Mouse (Mus musculus) heart, embryonic 11.5 days (tissue): Measurements from ENCODE around the gene Lig4. TPM values are rescaled to one million over a fixed set of nuclear protein-coding genes. Genes with fewer than 3 reads are reported as not detected.

ENCODE experiments used
- ATAC-seq: fragments of 200-750 bp; cut with Nextera tagmentation; replicated peaks from 2 replicates; pipeline ENCODE4 v1.8.0; 2017; ENCODE audit warnings: moderate library complexity; ENCODE audit not compliant: insufficient number of reproducible peaks, low FRiP score, low TSS enrichment
- H3K27ac ChIP-seq: fragments of 300-500 bp; sonication (generic); 2 replicates; pipeline ENCODE4 v1.5.1; 2014; ENCODE audit warnings: mild to moderate bottlenecking, low read depth, low read length
- H3K27me3 ChIP-seq: fragments of 300-500 bp; sonication (generic); 2 replicates; pipeline ENCODE4 v1.6.1; 2014; ENCODE audit warnings: mild to moderate bottlenecking, low read length, mixed read lengths; ENCODE audit not compliant: control insufficient read depth, insufficient read depth
- H3K36me3 ChIP-seq: fragments of 300-500 bp; sonication (generic); 2 replicates; pipeline ENCODE4 v1.6.1; 2014; ENCODE audit warnings: mild to moderate bottlenecking, low read length, moderate library complexity, mixed read lengths; ENCODE audit not compliant: control insufficient read depth, insufficient read depth
- H3K4me1 ChIP-seq: fragments of 300-500 bp; sonication (generic); 2 replicates; pipeline ENCODE4 v1.6.1; 2014; ENCODE audit warnings: low read length; ENCODE audit not compliant: control insufficient read depth, insufficient read depth
- H3K4me2 ChIP-seq: fragments of 300-500 bp; sonication (generic); 2 replicates; pipeline ENCODE4 v1.6.1; 2014; ENCODE audit warnings: mild to moderate bottlenecking, moderate library complexity
- H3K4me3 ChIP-seq: fragments of 300-500 bp; sonication (generic); 2 replicates; pipeline ENCODE4 v1.5.1; 2014; ENCODE audit warnings: low read depth, low read length
- H3K9ac ChIP-seq: fragments of 300-500 bp; sonication (generic); 2 replicates; pipeline ENCODE4 v1.6.1; 2014; ENCODE audit warnings: mild to moderate bottlenecking, low read depth, low read length, moderate library complexity
- H3K9me3 ChIP-seq: fragments of 300-500 bp; sonication (generic); replicated peaks from 2 replicates; pipeline ENCODE4 v1.6.1; 2016; ENCODE audit warnings: low read length; ENCODE audit not compliant: control insufficient read depth
- WGBS: fragments of 180-500 bp; shearing (Covaris S2); extraction: QIAGEN DNeasy Blood & Tissue Kit; methylation state at CpG from one replicate; pipeline ENCODE4 v1.1.7; 2014; ENCODE audit not compliant: insufficient replicate concordance; 5-methylcytosine and 5-hydroxymethylcytosine counted together
- polyA plus RNA-seq: library from polyadenylated mRNA; unstranded; fragments of >200 nt; fragmentation: Nextera tagmentation; extraction: Ambion mirVana; gene quantifications from 2 replicates; pipeline ENCODE4 v1.2.1, GENCODE M21; 2014

Lig4 gene
- polyA plus RNA-seq = 4.3 and 5.4 TPM in 2 replicates

DNA sequence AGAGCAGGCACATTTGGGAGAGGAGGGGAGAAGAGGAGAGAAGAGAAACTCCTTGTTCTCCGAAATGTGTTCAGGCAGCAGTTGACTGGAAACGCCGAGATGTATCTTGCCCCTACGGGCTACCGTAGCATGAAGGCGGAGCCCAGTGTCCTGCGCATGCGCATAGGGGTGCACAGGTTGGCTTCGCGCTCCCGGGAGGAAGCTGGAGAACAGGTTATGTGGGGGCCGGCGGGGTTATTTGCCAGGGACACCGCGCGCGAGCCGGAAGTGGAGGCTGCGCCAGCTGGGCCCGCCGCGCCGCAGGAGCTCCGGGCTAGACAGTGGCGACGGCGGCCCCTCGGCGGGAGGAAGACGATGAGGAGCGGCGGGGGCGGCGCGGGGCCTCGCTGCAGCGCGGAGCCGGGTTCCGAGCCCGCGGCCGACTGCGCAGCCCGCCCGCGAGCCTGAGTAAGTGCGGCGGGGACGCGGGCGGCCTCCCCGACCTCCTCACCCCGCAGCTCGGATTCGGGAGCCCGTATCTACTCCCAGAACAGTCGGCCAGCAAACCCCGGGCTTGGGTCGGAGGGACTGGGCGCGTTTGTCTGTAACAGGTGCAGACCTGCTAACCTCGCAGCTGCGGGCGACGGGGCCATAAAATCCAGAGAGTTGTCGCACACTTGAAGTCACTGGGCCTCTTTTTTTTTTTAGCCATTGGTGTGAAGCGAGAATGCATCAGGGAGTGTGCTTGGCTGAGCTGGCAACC is at the start of gene Lig4, which contains the start of gene Abhd13:
Lig4 (minus strand) TSS at position 114 of the 742 bp plus-strand sequence.
Abhd13 (plus strand) TSS at position 135 of the 742 bp plus-strand sequence.
- H3K4me1 ChIP-seq = peaks cover 22% of the 10 kb centered on the region
- WGBS = under 1% methylated on average over 65 of the region's 68 CpGs
- ATAC-seq = peak; percentile 78

DNA sequence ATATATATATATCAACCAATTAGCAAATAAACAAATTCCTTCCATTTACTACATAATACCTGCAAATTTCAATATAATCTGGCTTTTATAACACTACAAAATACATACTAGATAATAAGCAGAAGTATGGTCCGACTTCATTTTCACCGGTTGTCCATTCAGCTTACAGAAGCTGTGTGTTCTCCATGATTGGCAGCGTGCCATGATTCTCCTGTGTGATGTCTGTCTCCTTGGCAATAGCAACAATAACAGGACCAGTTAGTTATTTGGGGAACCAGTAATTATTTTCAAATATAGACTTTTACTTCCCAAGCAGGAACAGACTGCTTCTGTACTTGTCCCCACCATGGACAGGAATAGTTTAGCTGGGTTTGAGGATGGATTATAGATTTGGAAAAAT is 39.7 kb upstream of the Lig4 start:
- Histone ChIP-seq H3K27me3 (no peaks in the 10 kb centered on the region), H3K4me3 (no peak overlapping the region), H3K9ac (no peak overlapping the region), H3K9me3 (no peaks in the 10 kb centered on the region), H3K36me3 (no peaks in the 10 kb centered on the region), H3K27ac (no peak overlapping the region), H3K4me2 (no peak overlapping the region), H3K4me1 (no peaks in the 10 kb centered on the region)
- ATAC-seq = no peak
- 75% methylated on average over 3 of the region's 3 CpGs for WGBS

More for the DNA sequence above, at the start of gene Lig4, which contains the start of gene Abhd13:
- peak within 1 kb of the TSS; percentile 96 for H3K9ac ChIP-seq
- peaks cover under 1% of the 10 kb centered on the region for H3K36me3 ChIP-seq
- peak within 1 kb of the TSS; percentile 92 for H3K4me2 ChIP-seq
- no peaks in the 10 kb centered on the region for H3K27me3 ChIP-seq
- H3K27ac ChIP-seq = peak within 1 kb of the TSS; percentile 83
- no peaks in the 10 kb centered on the region for H3K9me3 ChIP-seq
- H3K4me3 ChIP-seq = peak within 1 kb of the TSS; percentile 82

DNA sequence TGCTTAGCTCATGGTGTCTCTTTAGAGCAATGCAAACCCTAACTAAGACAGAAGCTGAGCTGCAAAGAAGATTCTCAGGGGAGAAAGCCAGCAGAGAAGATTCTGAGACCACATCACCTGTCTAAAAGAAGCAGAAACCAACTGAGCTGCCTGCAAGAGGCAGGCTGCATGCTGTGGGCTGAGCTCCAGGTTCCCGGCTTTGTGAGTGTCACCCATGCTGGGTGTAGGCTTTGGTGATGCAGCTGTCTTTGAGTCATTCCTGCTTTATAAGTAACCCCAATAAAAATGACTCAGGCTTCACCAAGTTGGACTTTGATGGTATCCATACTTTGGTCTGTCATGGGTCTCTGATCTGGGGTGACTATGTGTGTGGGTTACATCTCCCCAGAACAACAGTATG is 38.8 kb upstream of the Lig4 start:
- Histone ChIP-seq H3K27me3 (no peaks in the 10 kb centered on the region), H3K4me2 (no peak overlapping the region)
- ATAC-seq = no peak

DNA sequence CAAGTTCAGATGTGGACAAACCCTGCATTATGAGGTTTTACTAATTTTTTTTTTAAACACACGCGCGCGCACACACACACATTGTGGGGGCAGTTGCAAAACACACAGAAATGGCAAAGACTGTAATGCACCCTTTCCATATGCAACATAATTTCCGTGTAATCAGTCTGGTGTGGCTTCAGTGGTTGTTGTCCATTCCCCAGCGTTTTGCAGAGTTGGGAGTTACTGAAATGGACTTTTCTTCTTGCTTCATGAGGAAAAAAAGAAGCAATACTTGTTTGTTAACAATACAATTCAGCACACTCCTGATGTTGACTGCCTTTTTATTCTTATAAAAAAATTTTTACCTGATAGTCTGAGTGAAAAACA is 30.2 kb upstream of the Lig4 start:
- Histone ChIP-seq H3K4me1 (no peaks in the 10 kb centered on the region), H3K36me3 (no peaks in the 10 kb centered on the region), H3K27me3 (peaks cover 8% of the 10 kb centered on the region; the same call in 1 of the 2 replicates), H3K9ac (no peak overlapping the region), H3K27ac (no peak overlapping the region), H3K4me3 (peak overlapping the region; percentile 41), H3K9me3 (no peaks in the 10 kb centered on the region), H3K4me2 (peak overlapping the region; percentile 78)
- no peak for ATAC-seq
- 39% methylated on average over 6 of the region's 6 CpGs for WGBS

More for the DNA sequence above, 38.8 kb upstream of the Lig4 start:
- Histone ChIP-seq H3K4me3 (no peak overlapping the region), H3K27ac (no peak overlapping the region), H3K4me1 (no peaks in the 10 kb centered on the region), H3K9ac (no peak overlapping the region), H3K9me3 (no peaks in the 10 kb centered on the region), H3K36me3 (no peaks in the 10 kb centered on the region)
- WGBS = 56% methylated on average over 1 of the region's 1 CpGs

DNA sequence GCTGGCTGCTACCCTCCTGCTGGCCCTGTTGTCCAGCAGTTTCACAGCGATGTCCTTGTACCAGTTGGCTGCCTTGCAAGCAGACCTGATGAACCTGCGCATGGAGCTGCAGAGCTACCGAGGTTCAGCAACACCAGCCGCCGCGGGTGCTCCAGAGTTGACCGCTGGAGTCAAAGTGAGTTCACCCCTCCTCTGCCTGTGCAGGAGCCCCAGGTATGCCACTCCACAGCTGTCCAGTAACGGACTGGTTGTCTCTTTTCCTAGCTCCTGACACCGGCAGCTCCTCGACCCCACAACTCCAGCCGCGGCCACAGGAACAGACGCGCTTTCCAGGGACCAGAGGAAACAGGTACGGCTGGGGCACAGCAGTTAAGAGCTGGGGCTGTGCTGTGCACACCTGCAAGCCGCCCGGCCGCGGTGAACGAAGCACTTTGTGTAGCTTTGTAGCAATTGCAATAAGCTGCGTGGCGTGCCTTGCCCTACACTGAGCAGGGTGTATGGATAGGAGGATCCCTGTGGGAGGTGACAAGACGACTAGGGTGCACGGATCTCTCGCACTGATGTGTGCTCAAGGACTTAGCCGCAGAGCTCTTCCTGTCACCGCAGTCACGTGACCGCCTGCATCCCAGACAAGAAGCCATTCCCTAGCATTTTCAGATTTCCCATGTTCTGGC is 29.6 kb upstream of the Lig4 start:
- no peaks in the 10 kb centered on the region for H3K4me1 ChIP-seq

DNA sequence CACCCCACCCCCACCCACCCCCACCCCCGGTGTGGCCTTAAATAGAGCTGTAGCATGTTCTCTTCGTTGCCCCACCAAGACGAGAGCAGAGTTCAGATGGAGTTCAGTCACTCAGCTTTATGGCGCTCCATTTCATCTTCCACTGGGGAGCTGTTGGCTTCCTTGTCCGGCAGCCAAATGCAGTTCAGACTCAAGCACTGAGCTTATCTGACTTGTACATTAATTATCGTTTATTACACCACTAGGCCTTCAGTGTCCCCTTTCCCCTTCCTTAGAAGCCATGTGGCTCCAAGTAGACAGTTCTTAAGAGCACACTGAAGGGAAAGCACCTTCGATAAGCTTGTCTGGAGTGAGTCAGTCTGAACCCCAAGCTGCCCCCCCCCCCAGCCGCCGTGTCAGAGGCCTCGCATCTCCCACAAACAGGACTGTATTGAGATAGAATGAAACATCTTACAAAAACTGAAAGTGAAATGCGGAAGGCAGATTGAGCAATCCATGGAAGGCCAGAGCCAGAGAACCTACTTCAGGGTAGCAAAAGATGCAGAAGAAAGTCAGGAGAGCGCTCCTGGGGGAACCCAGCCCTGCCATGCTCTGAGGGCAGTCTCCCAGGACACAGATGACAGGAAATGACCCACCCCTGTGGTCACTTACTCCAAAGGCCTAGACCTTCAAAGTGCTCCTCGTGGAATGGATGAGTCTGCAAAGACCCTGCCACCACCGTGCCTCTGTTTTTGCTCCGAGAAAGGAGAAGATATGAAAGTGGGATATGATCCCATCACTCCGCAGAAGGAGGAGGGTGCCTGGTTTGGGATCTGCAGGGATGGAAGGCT is 28.9 kb upstream of the Lig4 start, which contains the start of gene Tnfsf13b:
Tnfsf13b (plus strand) TSS at position 312 of the 830 bp plus-strand sequence.
- H3K4me1 ChIP-seq = no peaks in the 10 kb centered on the region
- WGBS = 69% methylated on average over 16 of the region's 16 CpGs
- no peak for ATAC-seq
- H3K9ac ChIP-seq = no peak within 1 kb of the TSS
- peak within 1 kb of the TSS; percentile 41 for H3K4me3 ChIP-seq
- no peaks in the 10 kb centered on the region for H3K9me3 ChIP-seq
- H3K36me3 ChIP-seq = no peaks in the 10 kb centered on the region
- no peak within 1 kb of the TSS for H3K27ac ChIP-seq
- H3K4me2 ChIP-seq = peak within 1 kb of the TSS; percentile 78
- peaks cover 8% of the 10 kb centered on the region; the same call in 1 of the 2 replicates for H3K27me3 ChIP-seq

More for the DNA sequence above, 29.6 kb upstream of the Lig4 start:
- H3K4me2 ChIP-seq = peak overlapping the region; percentile 78
- no peak overlapping the region for H3K27ac ChIP-seq
- ATAC-seq = peak; percentile 42; the same call in 1 of the 2 replicates
- H3K9me3 ChIP-seq = no peaks in the 10 kb centered on the region
- H3K9ac ChIP-seq = no peak overlapping the region
- H3K4me3 ChIP-seq = peak overlapping the region; percentile 41
- WGBS = 4% methylated on average over 29 of the region's 29 CpGs
- H3K36me3 ChIP-seq = no peaks in the 10 kb centered on the region
- peaks cover 8% of the 10 kb centered on the region; the same call in 1 of the 2 replicates for H3K27me3 ChIP-seq

DNA sequence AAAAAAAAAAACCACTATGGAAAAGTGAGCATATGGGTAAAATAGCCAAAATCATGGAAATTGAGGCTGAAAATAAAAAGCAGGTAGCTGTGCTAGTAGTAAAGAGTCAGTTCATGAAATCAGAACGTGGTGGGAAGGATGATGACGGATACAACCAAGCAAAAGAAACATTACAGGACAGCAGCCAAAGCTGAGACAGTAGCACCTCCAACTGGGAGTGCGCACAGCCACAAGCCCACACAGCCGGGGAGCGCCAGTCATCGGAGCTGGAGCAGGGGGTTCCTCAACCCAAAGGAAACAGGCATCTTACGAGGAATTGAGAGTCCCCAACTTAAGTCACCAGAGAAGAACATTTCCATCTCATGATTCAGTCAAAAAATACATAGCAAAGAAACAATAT is 26.6 kb upstream of the Lig4 start:
- Histone ChIP-seq H3K27me3 (peaks cover 8% of the 10 kb centered on the region; the same call in 1 of the 2 replicates), H3K4me3 (no peak overlapping the region)

DNA sequence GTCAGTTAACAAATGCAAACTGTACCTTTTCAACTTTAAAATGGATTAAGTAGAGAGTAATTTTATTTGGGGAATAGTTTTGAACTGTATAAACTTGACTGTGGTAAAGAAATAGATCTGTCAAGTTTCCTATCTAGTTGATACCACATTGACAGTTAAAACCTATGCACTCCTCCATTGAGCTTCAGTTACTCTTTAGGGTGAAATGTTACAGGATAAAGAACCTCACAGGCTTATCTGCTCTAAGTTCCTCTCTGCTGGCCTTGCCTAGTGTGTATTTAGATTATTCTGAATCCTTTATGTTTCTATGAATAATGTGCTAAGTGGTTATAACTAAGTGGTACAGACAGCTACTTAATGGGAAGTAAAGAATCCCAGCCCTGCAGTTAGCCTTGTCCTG is 2.7 kb upstream of the Lig4 start:
- no peaks in the 10 kb centered on the region for H3K36me3 ChIP-seq
- no peak overlapping the region for H3K4me2 ChIP-seq
- no peak overlapping the region for H3K27ac ChIP-seq
- ATAC-seq = no peak
- no peak overlapping the region for H3K4me3 ChIP-seq
- no peaks in the 10 kb centered on the region for H3K9me3 ChIP-seq
- no peak overlapping the region for H3K9ac ChIP-seq
- peaks cover 19% of the 10 kb centered on the region for H3K4me1 ChIP-seq
- H3K27me3 ChIP-seq = no peaks in the 10 kb centered on the region

More for the DNA sequence above, 26.6 kb upstream of the Lig4 start:
- Histone ChIP-seq H3K4me1 (no peaks in the 10 kb centered on the region), H3K4me2 (no peak overlapping the region), H3K9ac (no peak overlapping the region), H3K9me3 (no peaks in the 10 kb centered on the region), H3K36me3 (no peaks in the 10 kb centered on the region), H3K27ac (no peak overlapping the region)
- ATAC-seq = no peak
- whole genome bisulfite sequencing = 69% methylated on average over 7 of the region's 7 CpGs
